Mouse (Mus musculus) stomach, postnatal 0 days (tissue): ENCODE measurements around the gene 1700010B08Rik.

Experiments
- CTCF ChIP-seq: IDR thresholded peaks from 2 replicates; pipeline ENCODE4 v1.5.1; 2016; ENCODE audit warnings: antibody characterized with exemption, low read depth, mild to moderate bottlenecking, moderate library complexity
- EP300 ChIP-seq: optimal IDR thresholded peaks from 2 replicates; pipeline ENCODE3; 2016; ENCODE audit warnings: antibody characterized with exemption

- TF ChIP-seq CTCF (no peak), EP300 (no peak)
Measured at GRCm38 (mm10) chr2:173764629-173765028, 45.4 kb downstream of the 1700010B08Rik start.
